Mouse (Mus musculus) adrenal gland, adult 8-10 months (tissue): ENCODE data around the gene Ccdc18. TPM values are rescaled to one million over a fixed set of nuclear protein-coding genes. Genes with fewer than 3 reads are reported as not detected.
"Not testable (repeated sequence)": the region's sequence is repeated elsewhere in the genome, so short reads cannot be mapped to it uniquely, and the experiment has no call there.

Source experiments
- DNase-seq: peaks from one replicate; pipeline ENCODE4 v3.0.0; 2022
- total RNA-seq, 4 experiments: library from RNA; stranded (reverse); gene quantifications; 2 replicates each; pipeline ENCODE4 v1.2.4; 2022

The Ccdc18 gene
- total RNA-seq, result under 1 TPM; 0.15 to 0.66 (median 0.45) TPM

- peak; percentile 98 for DNase-seq
Observed at GRCm38 (mm10) chr5:108132441-108133243, at the start of gene Ccdc18, which contains the start of gene Tmed5. Ccdc18 (plus strand) TSS chr5:108132875. Tmed5 (minus strand) TSS chr5:108132620.

- no peak for DNase-seq
Observed at GRCm38 (mm10) chr5:108085440-108085839, 47.2 kb upstream of the Ccdc18 start.

GRCm38 (mm10) chr5:108092731-108093130 is 39.9 kb upstream of the Ccdc18 start:
- DNase-seq, result not testable (repeated sequence)

- no peak for DNase-seq
Observed at GRCm38 (mm10) chr5:108097676-108098075, 35.0 kb upstream of the Ccdc18 start.

GRCm38 (mm10) chr5:108100196-108100595 is 32.5 kb upstream of the Ccdc18 start:
- DNase-seq, result peak; percentile 21

- DNase-seq, result no peak
Observed at GRCm38 (mm10) chr5:108104306-108104705, 28.4 kb upstream of the Ccdc18 start.

GRCm38 (mm10) chr5:108109346-108109745 is 23.3 kb upstream of the Ccdc18 start:
- no peak for DNase-seq

GRCm38 (mm10) chr5:108117693-108118092 is 15.0 kb upstream of the Ccdc18 start:
- no peak for DNase-seq

- DNase-seq, result no peak
Observed at GRCm38 (mm10) chr5:108120221-108120900, 12.3 kb upstream of the Ccdc18 start.

GRCm38 (mm10) chr5:108131849-108132440 is 730 bp upstream of the Ccdc18 start:
- peak; percentile 49 for DNase-seq

GRCm38 (mm10) chr5:108152592-108152991 is 19.9 kb downstream of the Ccdc18 start:
- no peak for DNase-seq

- DNase-seq, result no peak
Observed at GRCm38 (mm10) chr5:108160796-108161195, 28.1 kb downstream of the Ccdc18 start.

- DNase-seq, result peak; percentile 6
Observed at GRCm38 (mm10) chr5:108163695-108164094, 31.0 kb downstream of the Ccdc18 start.

- no peak for DNase-seq
Observed at GRCm38 (mm10) chr5:108184050-108184449, 51.4 kb downstream of the Ccdc18 start.

- no peak for DNase-seq
Observed at GRCm38 (mm10) chr5:108188967-108189366, 56.3 kb downstream of the Ccdc18 start.

- no peak for DNase-seq
Observed at GRCm38 (mm10) chr5:108206008-108206407, 73.3 kb downstream of the Ccdc18 start.

- DNase-seq, result no peak
Observed at GRCm38 (mm10) chr5:108211512-108211911, 78.8 kb downstream of the Ccdc18 start.

GRCm38 (mm10) chr5:108214928-108215327 is 82.3 kb downstream of the Ccdc18 start:
- DNase-seq, result no peak

- no peak for DNase-seq
Observed at GRCm38 (mm10) chr5:108224077-108224476, 91.4 kb downstream of the Ccdc18 start.

GRCm38 (mm10) chr5:108226159-108226558 is 93.5 kb downstream of the Ccdc18 start:
- no peak for DNase-seq

- DNase-seq, result peak; percentile 50
Observed at GRCm38 (mm10) chr5:108246314-108246765, 113.7 kb downstream of the Ccdc18 start.

- DNase-seq, result no peak
Observed at GRCm38 (mm10) chr5:108250033-108250432, 117.4 kb downstream of the Ccdc18 start.

- no peak for DNase-seq
Observed at GRCm38 (mm10) chr5:108255259-108255658, 122.6 kb downstream of the Ccdc18 start.
